Mouse (Mus musculus) cerebellum, adult 11-12 months (tissue): ENCODE results near the gene Clip3.

ENCODE experiments used
- DNase-seq: peaks from one replicate; pipeline ENCODE4 v3.0.0; 2022

Gene Clip3

DNA sequence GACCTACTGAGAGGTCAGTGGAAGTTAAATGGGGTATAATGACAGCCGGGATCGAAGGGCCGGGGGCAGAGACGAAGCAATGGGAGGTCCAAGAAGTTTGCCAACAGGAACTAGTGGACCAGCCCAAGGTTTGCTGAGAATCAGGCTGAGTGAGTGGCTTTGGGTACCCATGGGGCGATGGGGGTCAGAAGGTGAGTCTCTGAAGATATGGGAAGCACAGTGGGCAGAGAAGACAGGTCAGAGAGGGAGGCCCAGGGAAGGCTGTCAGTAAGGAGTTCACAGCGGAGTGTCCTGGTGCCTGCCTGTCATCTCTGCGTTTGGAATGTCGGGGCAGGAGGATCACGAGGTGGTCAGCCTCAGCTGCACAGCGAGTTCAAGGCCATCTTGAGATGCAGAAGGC is 36.9 kb downstream of the Clip3 start:
- peak; percentile 57 for DNase-seq

DNA sequence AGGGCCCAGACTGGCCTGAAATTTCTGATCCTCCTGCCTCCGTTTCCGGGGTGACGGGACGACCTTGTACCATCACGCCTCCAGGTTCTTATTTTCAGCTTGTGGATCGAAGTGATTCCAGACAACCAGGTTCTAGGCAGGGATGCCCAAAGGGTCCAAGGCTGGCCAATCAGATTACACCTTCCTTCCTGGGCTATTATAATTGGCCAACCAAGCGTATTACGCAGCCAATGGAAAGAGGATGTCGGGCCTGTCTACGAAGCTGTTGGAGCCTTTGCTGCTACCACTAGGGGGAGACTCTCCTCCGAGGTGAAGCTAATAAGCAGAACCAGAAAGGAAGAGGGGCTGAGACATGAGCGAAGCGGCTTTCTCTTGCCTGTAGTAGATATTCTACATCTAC is 40.4 kb downstream of the Clip3 start:
- peak; percentile 96 for DNase-seq

DNA sequence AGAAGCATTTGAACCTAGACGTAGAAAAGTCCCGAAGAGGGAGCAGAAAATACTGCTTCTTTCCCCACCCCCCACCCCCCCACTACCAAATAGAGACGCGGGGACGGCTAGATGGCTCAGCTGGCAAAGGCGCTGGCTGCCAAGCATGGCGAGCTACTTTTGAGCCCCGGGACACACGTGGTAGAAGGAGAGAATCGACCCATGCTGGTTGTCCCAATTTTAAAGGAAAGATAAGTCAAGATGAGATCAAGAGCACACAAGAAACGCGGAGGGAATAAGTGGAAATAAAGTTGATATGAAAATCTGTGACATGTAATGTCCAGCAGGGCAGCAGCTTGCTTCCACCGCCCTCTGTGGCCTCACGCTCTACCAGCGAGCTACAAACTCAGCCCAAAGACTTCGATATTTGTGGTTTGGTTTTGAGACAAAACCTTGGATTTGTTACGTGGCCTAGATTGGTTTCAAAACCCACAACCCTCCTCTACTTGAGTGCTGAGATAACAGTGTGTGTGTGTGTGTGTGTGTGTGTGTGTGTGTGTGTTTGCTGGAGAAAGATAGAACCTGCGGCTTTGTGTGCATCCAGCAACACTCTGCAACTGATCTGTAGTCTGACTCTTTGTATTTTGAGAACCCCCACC is 41.2 kb downstream of the Clip3 start:
- peak; percentile 53 for DNase-seq

DNA sequence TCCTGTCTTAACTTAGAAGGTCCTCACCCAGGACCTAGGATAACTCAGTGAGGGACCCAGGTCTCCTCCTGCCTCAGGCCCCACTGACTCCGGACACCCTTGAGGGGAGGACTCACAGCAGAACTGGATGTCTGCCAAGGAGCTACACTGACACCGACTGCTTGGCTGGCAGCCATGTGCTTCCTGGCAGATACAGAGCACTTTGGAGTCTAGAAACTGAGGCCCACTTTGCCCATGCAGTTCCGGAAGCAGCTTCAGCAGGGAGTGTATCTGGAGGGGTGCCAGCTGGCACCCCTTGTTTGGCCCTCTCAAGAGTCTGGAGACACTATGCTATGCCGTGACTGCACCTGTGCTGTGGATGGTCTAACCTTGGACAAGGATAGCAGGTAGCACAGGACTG is 41.9 kb downstream of the Clip3 start:
- peak; percentile 91 for DNase-seq

DNA sequence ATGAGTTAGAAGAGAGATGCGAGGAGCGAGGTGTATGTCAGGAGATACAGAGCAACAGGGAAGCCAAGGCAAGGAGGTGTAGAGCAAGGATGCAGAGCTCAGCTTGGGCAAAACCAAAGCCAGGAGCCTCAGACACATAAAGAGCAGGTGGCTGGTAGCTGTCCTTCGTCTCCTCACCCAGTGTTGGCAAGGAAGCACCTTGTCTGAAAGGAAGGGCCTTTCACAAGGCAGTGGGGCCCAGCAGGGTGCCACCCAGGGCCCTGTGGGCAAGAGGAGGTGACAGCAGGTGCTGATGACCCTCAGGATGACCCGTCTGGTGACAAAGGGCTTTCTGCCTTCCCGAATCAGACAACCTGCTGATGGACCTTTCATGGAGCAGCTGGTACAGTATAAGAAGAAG is 43.0 kb downstream of the Clip3 start:
- DNase-seq, result peak; percentile 75

DNA sequence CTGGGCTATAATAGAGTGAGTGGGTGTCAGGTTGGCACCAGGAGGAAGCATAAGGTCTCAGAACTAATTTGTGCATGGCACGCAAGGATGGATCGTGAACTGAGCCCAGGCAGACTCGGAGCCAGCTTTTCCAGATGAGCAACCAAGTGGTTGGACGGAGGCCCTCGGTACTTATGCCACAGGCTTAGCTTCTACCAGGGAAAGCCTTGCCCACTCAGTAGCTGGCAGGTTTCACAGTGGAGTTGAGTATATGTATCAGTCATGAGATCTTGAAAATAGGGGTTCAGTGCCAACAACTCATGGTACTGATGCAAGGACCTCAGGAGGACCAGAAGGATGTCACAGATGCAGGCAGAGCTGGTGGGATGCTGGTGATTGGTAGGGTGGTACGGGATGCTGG is 44.2 kb downstream of the Clip3 start:
- no peak for DNase-seq

DNA sequence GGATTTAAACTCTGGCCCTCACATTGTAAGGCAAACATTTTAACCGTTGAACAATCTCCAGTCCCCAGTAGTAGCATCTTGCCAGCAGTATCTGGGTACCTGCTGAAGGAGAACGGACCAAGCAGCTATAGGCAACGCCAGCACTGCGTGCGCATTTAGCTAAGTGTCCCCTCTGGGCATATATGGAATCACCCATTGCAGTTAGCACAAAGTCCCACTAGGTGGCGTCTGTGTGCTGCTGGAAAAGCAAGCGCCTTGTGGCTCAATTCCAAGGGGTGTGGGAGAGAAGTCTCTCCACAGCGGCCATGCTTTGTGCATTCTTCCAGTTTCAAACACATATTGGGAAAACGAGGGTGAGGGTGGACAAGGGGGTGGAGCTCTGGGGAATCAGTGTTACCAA is 44.9 kb downstream of the Clip3 start:
- peak; percentile 89 for DNase-seq

DNA sequence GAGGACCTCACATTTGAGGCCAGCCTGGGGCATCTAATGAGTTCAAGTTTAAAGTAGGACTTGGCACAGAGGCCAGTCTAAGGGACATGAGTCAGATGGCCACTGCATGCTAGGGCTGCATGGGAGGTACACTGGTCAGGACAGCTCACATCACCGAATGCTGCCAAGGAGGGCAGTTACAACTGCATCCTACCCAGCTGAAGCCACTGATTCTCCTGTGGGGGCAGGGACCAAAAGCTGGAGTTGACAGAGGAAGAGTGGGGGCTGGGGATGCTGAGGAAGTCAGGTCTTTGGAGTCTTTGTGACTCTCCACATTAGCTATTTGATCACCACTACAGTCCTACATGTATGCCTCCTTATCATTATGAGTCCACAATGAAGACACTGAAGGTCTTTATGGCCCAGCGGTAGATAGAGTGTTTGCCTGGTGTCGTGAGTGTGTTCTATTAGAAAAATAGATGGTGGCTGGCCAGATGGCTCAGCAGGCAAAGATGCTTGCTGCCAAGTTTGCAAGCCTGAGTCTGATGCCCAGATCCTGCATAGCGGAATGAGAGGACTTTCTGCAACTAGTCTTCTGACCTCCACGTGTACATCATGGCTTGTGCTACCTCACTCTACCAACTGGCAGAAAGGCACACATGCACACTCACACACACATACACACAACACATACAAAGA is 48.0 kb downstream of the Clip3 start:
- DNase-seq, result peak; percentile 80

DNA sequence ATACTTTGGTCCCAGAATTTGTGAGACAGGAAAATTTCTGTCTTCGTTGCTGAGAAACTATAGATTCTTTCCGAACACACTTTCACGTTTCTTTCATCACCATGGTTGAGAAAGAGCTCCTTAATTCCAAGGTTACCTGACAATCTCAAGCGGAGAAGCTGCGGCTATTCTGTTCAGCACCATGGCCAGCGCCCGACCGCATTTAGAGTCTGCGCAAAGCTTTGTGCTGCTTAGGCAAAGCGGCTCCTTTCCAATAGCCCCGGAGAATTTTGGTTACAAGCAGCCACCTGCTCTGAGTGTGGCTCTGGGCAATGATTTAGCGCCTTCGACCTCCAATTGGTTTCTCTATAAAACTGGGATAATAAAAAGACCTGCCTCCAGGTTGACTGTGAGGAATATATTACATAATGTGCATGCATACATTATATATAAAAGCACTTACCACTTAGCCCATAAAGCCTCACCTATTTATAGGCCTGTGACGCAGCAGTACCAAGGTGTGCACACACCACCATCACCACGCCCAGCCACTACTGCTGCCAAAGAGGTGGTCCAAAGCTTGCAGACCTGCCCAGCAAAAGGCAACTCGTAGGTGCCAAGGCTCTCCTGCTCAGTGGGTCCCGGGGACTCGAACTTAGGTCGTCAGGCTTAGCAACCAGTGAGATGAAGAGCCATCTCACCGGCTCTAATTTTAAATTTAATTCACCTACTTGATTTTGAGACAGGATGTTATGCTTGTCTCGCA is 55.3 kb downstream of the Clip3 start:
- DNase-seq, result no peak

DNA sequence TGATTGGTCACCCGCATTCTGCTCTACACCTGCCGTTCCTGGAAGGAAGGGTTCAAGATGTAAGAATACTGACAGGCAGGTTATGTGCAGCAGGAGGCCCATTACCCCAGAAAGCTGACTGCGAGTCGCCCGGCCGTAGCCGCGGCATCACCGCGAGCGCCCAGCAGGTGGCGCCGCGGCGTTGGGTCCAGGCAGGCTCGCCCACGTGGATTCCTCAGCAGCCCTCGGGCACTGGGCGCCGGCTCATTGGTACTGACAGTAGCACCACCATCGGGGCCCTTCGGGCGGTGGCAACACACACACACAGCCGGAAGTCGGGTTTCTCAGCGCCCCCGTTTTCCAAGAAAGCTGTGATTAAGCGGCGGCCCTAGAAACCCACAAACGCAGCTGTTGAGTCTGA is 56.3 kb downstream of the Clip3 start:
- peak; percentile 84 for DNase-seq

DNA sequence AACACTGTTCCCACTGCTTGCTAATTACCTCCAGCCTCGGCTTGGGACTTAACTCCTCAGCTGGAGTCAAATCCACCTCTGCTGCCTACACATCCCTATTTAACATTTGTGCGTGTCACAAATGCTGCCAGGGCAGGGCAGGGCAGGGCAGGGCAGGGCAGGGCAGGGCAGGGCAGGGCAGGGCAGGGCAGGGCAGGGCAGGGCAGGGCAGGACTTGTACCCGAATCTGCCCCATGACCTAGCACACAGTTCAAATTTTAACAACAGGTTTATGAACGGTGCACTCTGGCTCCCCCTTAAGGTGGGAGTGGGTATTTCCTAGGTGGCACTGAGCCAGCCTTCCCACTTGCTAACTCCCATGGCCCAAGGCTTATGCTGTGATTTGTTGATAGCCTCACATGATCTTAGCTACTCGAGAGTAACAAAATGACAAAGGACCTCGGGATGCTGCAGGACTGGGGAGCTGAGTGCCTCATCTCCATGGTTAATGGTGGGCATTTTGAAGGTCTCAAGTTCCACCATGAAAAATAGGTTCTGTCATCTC is 61.8 kb downstream of the Clip3 start:
- DNase-seq, result peak; percentile 69

DNA sequence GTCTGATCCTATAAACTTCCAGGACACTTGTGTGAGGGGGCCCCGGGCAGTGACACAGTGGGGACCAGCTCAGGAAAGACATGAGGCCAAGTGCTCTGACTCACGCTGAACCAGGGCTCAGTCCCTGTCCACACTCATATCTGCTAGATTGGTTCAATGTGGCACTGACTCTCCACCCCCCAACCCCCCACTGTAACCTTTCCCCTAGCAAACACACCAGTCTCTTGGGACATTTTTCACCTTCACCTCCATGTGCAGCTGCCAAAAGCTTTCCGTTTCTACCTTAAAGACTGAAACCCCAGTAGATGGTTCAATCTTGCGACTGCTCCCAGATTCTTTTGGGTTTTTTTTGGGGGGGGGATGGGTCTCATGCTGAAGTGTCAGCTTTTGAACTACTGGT is 62.5 kb downstream of the Clip3 start:
- DNase-seq, result no peak
